Mouse (Mus musculus) neutrophil, adult 59 days (primary cell): ENCODE measurements around the gene Tet1. TPM values are rescaled to one million over a fixed set of nuclear protein-coding genes. Genes with fewer than 3 reads are reported as not detected.

Source experiments
- total RNA-seq, 2 experiments: library from RNA; stranded (reverse); gene quantifications; 1 replicate in 1 of 2; 2 replicates in 1 of 2; pipeline ENCODE4 v1.2.4; 2023

Tet1 gene
- total RNA-seq = 1 to 10 TPM; 2.6 to 3.8 TPM

GRCm38 (mm10) chr10:62908896-62909295 is at the start of gene Tet1:
Gene Tet1 (minus strand): TSS chr10:62908996.

GRCm38 (mm10) chr10:62946738-62947471 is 38.1 kb upstream of the Tet1 start, which contains the start of gene Dna2:
Gene Dna2 (plus strand): TSS chr10:62947026.

GRCm38 (mm10) chr10:62919925-62920765 is 11.3 kb upstream of the Tet1 start, which contains the start of gene Slc25a16:
Gene Slc25a16 (plus strand): TSS chr10:62920633.

GRCm38 (mm10) chr10:62792177-62793090 is 116.4 kb downstream of the Tet1 start, which contains the start of gene Ccar1:
Gene Ccar1 (minus strand): TSS chr10:62792286.

Other genes starting within 250 kb of the Tet1 start
- not detected for gene Stox1, start 182.9 kb downstream of the Tet1 start, total RNA-seq
- 10 to 100 TPM; 67.9 to 70.1 TPM for gene Ccar1, start 116.7 kb downstream of the Tet1 start, total RNA-seq
- gene Slc25a16, start 11.6 kb upstream of the Tet1 start, total RNA-seq = 10 to 100 TPM; 16.7 to 16.9 TPM
- gene Dna2, start 38.0 kb upstream of the Tet1 start, total RNA-seq = 10 to 100 TPM; 44.7 to 64.7 TPM
- gene Rufy2, start 71.2 kb upstream of the Tet1 start, total RNA-seq = 1 to 10 TPM; 5.7 to 7.5 TPM
- 10 to 100 TPM; 34.0 to 52.3 TPM for gene Hnrnph3, start 115.2 kb upstream of the Tet1 start, total RNA-seq
- gene Pbld2, start 115.3 kb upstream of the Tet1 start, total RNA-seq = under 1 TPM; 0.27 to 0.49 TPM
- not detected for gene Pbld1, start 151.2 kb upstream of the Tet1 start, total RNA-seq
- gene Atoh7, start 190.7 kb upstream of the Tet1 start, total RNA-seq = not detected